Mouse (Mus musculus): Measurements from ENCODE around the gene Mmp8. TPM values are rescaled to one million over a fixed set of nuclear protein-coding genes. Genes with fewer than 3 reads are reported as not detected.

The Mmp8 gene
- polyA plus RNA-seq (2016; fragmentation: Nextera tagmentation; extraction: Ambion mirVana) = not detected in 2 replicates

DNA sequence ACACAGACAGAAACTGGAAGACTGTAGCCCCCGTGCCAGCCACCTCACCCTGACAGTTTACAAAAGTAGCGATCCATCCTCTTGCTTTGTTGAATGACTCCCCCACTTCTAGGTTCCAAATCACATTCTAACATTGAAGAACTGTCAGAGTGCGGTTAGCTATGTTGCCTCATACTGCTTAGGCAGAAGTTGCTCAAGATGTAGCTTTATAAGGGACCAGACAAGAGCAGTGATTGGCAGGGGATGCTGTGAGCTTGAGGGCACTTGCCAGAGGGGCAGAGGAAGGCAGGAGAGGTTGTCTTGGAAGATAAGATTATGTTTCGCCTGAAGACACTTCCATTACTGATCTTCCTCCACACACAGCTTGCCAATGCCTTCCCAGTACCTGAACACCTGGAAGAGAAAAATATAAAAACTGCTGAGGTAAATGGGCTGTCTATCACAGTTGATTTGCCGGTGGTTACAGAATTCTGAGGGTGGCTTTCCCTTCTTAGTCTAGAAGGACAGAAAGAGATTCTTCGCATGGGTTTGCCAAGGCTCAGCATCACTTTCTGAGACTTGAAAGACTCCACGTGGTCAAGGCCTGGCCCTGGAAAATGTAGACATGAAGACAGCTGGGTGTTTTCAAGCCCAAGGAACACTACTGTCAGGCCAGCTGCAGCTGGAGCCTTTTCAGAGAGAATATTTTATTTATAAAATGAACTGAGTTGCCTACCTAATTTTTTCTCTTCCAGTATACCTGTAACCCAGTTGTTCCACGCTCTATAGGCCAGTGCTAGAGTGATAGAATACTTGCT is at the start of gene Mmp8:
Gene Mmp8 (plus strand): TSS at position 236 of the 797 bp plus-strand sequence.
- no peaks in the 10 kb centered on the region for H3K36me3 ChIP-seq (replicated peaks)
- no peaks in the 10 kb centered on the region for H3K9me3 ChIP-seq
- H3K27ac ChIP-seq = no peak within 1 kb of the TSS
- H3K4me3 ChIP-seq (replicated peaks) = no peak within 1 kb of the TSS
- H3K4me1 ChIP-seq = no peaks in the 10 kb centered on the region
- H3K9ac ChIP-seq = no peak within 1 kb of the TSS
- H3K27me3 ChIP-seq = no peaks in the 10 kb centered on the region
- ATAC-seq (ENCODE audit: low FRiP score) = no peak
- 89% methylated on average over 8 of the region's 8 CpGs for WGBS
- no peak within 1 kb of the TSS for H3K4me2 ChIP-seq

- Histone ChIP-seq H3K4me3 (replicated peaks) (no peak overlapping the region), H3K9me3 (no peaks in the 10 kb centered on the region), H3K27ac (no peak overlapping the region), H3K9ac (no peak overlapping the region), H3K27me3 (no peaks in the 10 kb centered on the region), H3K36me3 (replicated peaks) (no peaks in the 10 kb centered on the region), H3K4me2 (no peak overlapping the region), H3K4me1 (no peaks in the 10 kb centered on the region)
- 93% methylated on average over 10 of the region's 10 CpGs for WGBS
- no peak for ATAC-seq (ENCODE audit: low FRiP score)
Measured at GRCm38 (mm10) chr9:7509619-7510233, 48.5 kb upstream of the Mmp8 start.

- Histone ChIP-seq H3K27me3 (no peaks in the 10 kb centered on the region), H3K4me2 (no peak overlapping the region), H3K9ac (no peak overlapping the region), H3K9me3 (no peaks in the 10 kb centered on the region), H3K36me3 (replicated peaks) (no peaks in the 10 kb centered on the region), H3K4me1 (no peaks in the 10 kb centered on the region), H3K4me3 (replicated peaks) (no peak overlapping the region), H3K27ac (no peak overlapping the region)
- ATAC-seq (ENCODE audit: low FRiP score) = no peak
- WGBS = 57% methylated on average over 4 of the region's 4 CpGs
Measured at GRCm38 (mm10) chr9:7517944-7518571, 40.2 kb upstream of the Mmp8 start.

GRCm38 (mm10) chr9:7526255-7526940 is 31.9 kb upstream of the Mmp8 start:
- Histone ChIP-seq H3K4me1 (no peaks in the 10 kb centered on the region), H3K4me3 (replicated peaks) (no peak overlapping the region)
- WGBS = 69% methylated on average over 4 of the region's 4 CpGs

GRCm38 (mm10) chr9:7542763-7543162 is 15.5 kb upstream of the Mmp8 start:
- Histone ChIP-seq H3K36me3 (replicated peaks) (no peaks in the 10 kb centered on the region), H3K4me2 (no peak overlapping the region), H3K4me3 (replicated peaks) (no peak overlapping the region), H3K4me1 (no peaks in the 10 kb centered on the region), H3K9me3 (no peaks in the 10 kb centered on the region), H3K9ac (no peak overlapping the region), H3K27me3 (no peaks in the 10 kb centered on the region), H3K27ac (no peak overlapping the region)
- no peak for ATAC-seq (ENCODE audit: low FRiP score)

More at GRCm38 (mm10) chr9:7526255-7526940, 31.9 kb upstream of the Mmp8 start:
- no peak for ATAC-seq (ENCODE audit: low FRiP score)
- Histone ChIP-seq H3K27ac (no peak overlapping the region), H3K27me3 (no peaks in the 10 kb centered on the region), H3K9ac (no peak overlapping the region), H3K4me2 (no peak overlapping the region), H3K36me3 (replicated peaks) (no peaks in the 10 kb centered on the region), H3K9me3 (no peaks in the 10 kb centered on the region)

DNA sequence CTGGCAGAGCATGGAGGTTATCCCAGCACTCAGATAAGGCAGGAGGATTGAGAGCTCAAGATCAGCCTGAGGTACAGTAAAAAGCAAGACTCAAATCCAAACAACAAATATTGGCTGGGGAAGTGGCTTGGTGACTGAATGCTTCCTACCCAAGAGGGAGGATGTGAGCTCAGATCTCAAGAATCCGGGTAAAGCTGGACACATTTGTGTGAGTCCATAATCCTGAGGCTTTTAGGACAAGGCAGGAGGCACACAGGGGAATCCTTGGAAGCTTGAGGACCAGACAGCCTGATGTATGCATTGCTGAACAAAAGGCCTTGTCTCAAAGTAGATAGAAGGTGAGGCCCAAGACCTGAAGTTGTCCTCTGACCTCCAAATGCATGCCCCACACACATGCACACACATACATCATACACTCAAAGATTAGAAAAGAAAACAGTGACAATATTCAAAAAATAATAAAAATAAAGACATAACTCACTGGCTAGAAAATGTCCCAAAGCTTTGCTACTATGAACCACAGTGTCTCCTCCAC is 13.3 kb upstream of the Mmp8 start:
- Histone ChIP-seq H3K36me3 (replicated peaks) (no peaks in the 10 kb centered on the region), H3K9ac (no peak overlapping the region), H3K4me2 (no peak overlapping the region), H3K4me1 (no peaks in the 10 kb centered on the region), H3K4me3 (replicated peaks) (no peak overlapping the region), H3K9me3 (no peaks in the 10 kb centered on the region), H3K27me3 (no peaks in the 10 kb centered on the region), H3K27ac (no peak overlapping the region)
- WGBS = 78% methylated on average over 1 of the region's 1 CpGs
- no peak for ATAC-seq (ENCODE audit: low FRiP score)

GRCm38 (mm10) chr9:7545471-7545870 is 12.8 kb upstream of the Mmp8 start:
- no peak for ATAC-seq (ENCODE audit: low FRiP score)
- 60% methylated on average over 1 of the region's 1 CpGs for WGBS
- Histone ChIP-seq H3K4me1 (no peaks in the 10 kb centered on the region), H3K36me3 (replicated peaks) (no peaks in the 10 kb centered on the region), H3K9me3 (no peaks in the 10 kb centered on the region), H3K27me3 (no peaks in the 10 kb centered on the region), H3K4me3 (replicated peaks) (no peak overlapping the region), H3K4me2 (no peak overlapping the region), H3K27ac (no peak overlapping the region), H3K9ac (no peak overlapping the region)

DNA sequence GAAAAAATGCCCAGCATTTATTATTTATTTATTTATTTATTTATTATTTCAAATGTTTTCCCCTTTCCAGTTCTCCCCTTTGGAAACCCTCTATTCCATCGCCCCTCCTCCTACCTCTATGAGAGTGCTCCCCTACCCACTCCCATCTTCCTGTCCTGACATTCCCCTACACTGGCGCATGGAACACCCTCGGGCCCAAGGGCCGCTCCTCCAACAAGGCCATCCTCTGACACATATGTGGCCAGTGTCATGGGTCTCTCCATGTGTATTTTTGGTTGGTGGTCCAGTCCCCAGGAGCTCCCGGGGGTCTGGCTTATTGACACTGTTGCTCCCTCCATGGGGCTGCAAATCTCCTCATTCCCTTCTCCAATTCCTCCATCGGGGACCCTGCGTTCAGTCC is 12.3 kb upstream of the Mmp8 start:
- Histone ChIP-seq H3K27me3 (no peaks in the 10 kb centered on the region), H3K36me3 (replicated peaks) (no peaks in the 10 kb centered on the region), H3K9ac (no peak overlapping the region), H3K27ac (no peak overlapping the region), H3K4me1 (no peaks in the 10 kb centered on the region), H3K4me3 (replicated peaks) (no peak overlapping the region), H3K9me3 (no peaks in the 10 kb centered on the region), H3K4me2 (no peak overlapping the region)
- ATAC-seq (ENCODE audit: low FRiP score) = no peak
- WGBS = 92% methylated on average over 7 of the region's 7 CpGs

GRCm38 (mm10) chr9:7551943-7552342 is 6.3 kb upstream of the Mmp8 start:
- Histone ChIP-seq H3K27ac (no peak overlapping the region), H3K27me3 (no peaks in the 10 kb centered on the region), H3K4me3 (replicated peaks) (no peak overlapping the region), H3K4me1 (no peaks in the 10 kb centered on the region), H3K9ac (no peak overlapping the region), H3K4me2 (no peak overlapping the region), H3K9me3 (no peaks in the 10 kb centered on the region), H3K36me3 (replicated peaks) (no peaks in the 10 kb centered on the region)
- ATAC-seq (ENCODE audit: low FRiP score) = no peak

GRCm38 (mm10) chr9:7553536-7553935 is 4.7 kb upstream of the Mmp8 start:
- Histone ChIP-seq H3K27ac (no peak overlapping the region), H3K9me3 (no peaks in the 10 kb centered on the region), H3K4me3 (replicated peaks) (no peak overlapping the region), H3K9ac (no peak overlapping the region), H3K4me1 (no peaks in the 10 kb centered on the region), H3K27me3 (no peaks in the 10 kb centered on the region), H3K36me3 (replicated peaks) (no peaks in the 10 kb centered on the region), H3K4me2 (no peak overlapping the region)
- ATAC-seq (ENCODE audit: low FRiP score) = no peak
- WGBS = 83% methylated on average over 3 of the region's 3 CpGs

- no peaks in the 10 kb centered on the region for H3K9me3 ChIP-seq
- 56% methylated on average over 3 of the region's 3 CpGs for WGBS
- H3K36me3 ChIP-seq (replicated peaks) = no peaks in the 10 kb centered on the region
- no peak overlapping the region for H3K27ac ChIP-seq
- H3K4me1 ChIP-seq = no peaks in the 10 kb centered on the region
- ATAC-seq (ENCODE audit: low FRiP score) = no peak
- H3K9ac ChIP-seq = no peak overlapping the region
- H3K4me3 ChIP-seq (replicated peaks) = no peak overlapping the region
- no peak overlapping the region for H3K4me2 ChIP-seq
- no peaks in the 10 kb centered on the region for H3K27me3 ChIP-seq
Measured at GRCm38 (mm10) chr9:7554382-7554781, 3.9 kb upstream of the Mmp8 start.

GRCm38 (mm10) chr9:7560026-7560425 is 1.8 kb downstream of the Mmp8 start:
- H3K27me3 ChIP-seq = no peaks in the 10 kb centered on the region
- H3K4me3 ChIP-seq (replicated peaks) = no peak overlapping the region
- H3K27ac ChIP-seq = no peak overlapping the region
- no peaks in the 10 kb centered on the region for H3K36me3 ChIP-seq (replicated peaks)
- WGBS = 72% methylated on average over 4 of the region's 4 CpGs
- no peak for ATAC-seq (ENCODE audit: low FRiP score)
- no peak overlapping the region for H3K4me2 ChIP-seq
- no peaks in the 10 kb centered on the region for H3K9me3 ChIP-seq
- H3K9ac ChIP-seq = no peak overlapping the region
- H3K4me1 ChIP-seq = no peaks in the 10 kb centered on the region

Data from forebrain, embryonic 12.5 days (tissue).